Mouse (Mus musculus) liver, embryonic 18 days (tissue): ENCODE data around the gene Jag1. TPM values are rescaled to one million over a fixed set of nuclear protein-coding genes. Genes with fewer than 3 reads are reported as not detected.

Source experiments
- polyA plus RNA-seq: library from polyadenylated mRNA; depleted of rRNA; stranded (reverse); fragments of >200 nt; gene quantifications from 2 replicates; pipeline ENCODE4 v1.2.3, GENCODE M21; 2012; rRNA removed

Jag1 gene
- polyA plus RNA-seq, result 0.85 TPM in 2 replicates

GRCm38 (mm10) chr2:137116025-137116674 lies at the start of gene Jag1:
Gene Jag1 (minus strand): TSS chr2:137116644.

Other genes with a start within 250 kb of the Jag1 start
- 6.1 TPM in 1 of 2 replicates, not detected in the other for gene AL731706.2, start 231.0 kb downstream of the Jag1 start, polyA plus RNA-seq
- 0.95 and 1.0 TPM in 2 replicates for gene Slx4ip, start 225.4 kb downstream of the Jag1 start, polyA plus RNA-seq
- gene AL731706.1, start 225.3 kb downstream of the Jag1 start, polyA plus RNA-seq, result 13.7 and 16.1 TPM in 2 replicates
- gene Mkks, start 225.3 kb downstream of the Jag1 start, polyA plus RNA-seq, result 3.1 and 3.3 TPM in 2 replicates